Mouse (Mus musculus) MEL (cell line): ENCODE data around the gene Sptssa.

Experiments
- E2F4 ChIP-seq: IDR thresholded peaks from 2 replicates; pipeline ENCODE4 v1.6.1; 2011; ENCODE audit warnings: low read depth, low read length, improper control_type of control experiment, borderline replicate concordance
- MAZ ChIP-seq: IDR thresholded peaks from 2 replicates; pipeline ENCODE4 v1.6.1; 2012; ENCODE audit warnings: low read depth, mild to moderate bottlenecking, inconsistent platforms, low read length, improper control_type of control experiment
- POLR2A ChIP-seq, 2 experiments: IDR thresholded peaks; 2 replicates each; pipeline ENCODE4 v1.6.1; 2011 to 2012; ENCODE audit warnings: low read length in 2 of 2, mild to moderate bottlenecking in 2 of 2, control low read depth in 1 of 2, improper control_type of control experiment in 1 of 2, low read depth in 1 of 2, moderate library complexity in 1 of 2; ENCODE audit not compliant: control insufficient read depth in 1 of 2, insufficient read depth in 1 of 2, poor library complexity in 1 of 2

GRCm38 (mm10) chr12:54699394-54699793, 43.0 kb upstream of the Sptssa start:
- TF ChIP-seq MAZ (no peak), POLR2A (IDR thresholded peaks at IDR 0.05; ENCODE audit: control insufficient read depth in 1 of 2, insufficient read depth in 1 of 2, low read depth in 1 of 2, low read length in 2 of 2, poor library complexity in 1 of 2) (no peak), E2F4 (no peak)
